Mouse (Mus musculus): ENCODE results near the gene Ovol3. TPM values are rescaled to one million over a fixed set of nuclear protein-coding genes. Genes with fewer than 3 reads are reported as not detected.
"Not testable (repeated sequence)": the region's sequence is repeated elsewhere in the genome, so short reads cannot be mapped to it uniquely, and the experiment has no call there.

Ovol3 gene
- polyA plus RNA-seq, 1 experiment, result 0.27 TPM

- DNase-seq, result no peak
- Histone ChIP-seq H3K4me3 (ENCODE audit: insufficient read depth, low read depth, low read length) (no peak overlapping the region), H3K27ac (ENCODE audit: insufficient read depth, low read depth, low read length) (no peak overlapping the region), H3K4me1 (ENCODE audit: control insufficient read depth, insufficient read depth, low read length) (peaks cover 9% of the 10 kb centered on the region), H3K36me3 (ENCODE audit: control insufficient read depth, insufficient read depth, low read length) (no peaks in the 10 kb centered on the region), H3K27me3 (replicated peaks; ENCODE audit: control insufficient read depth, insufficient read depth, low read length) (no peaks in the 10 kb centered on the region)
- 92% methylated on average over 3 of the region's 3 CpGs for WGBS
- TF ChIP-seq CTCF (conservative IDR thresholded peaks at IDR 0.05; ENCODE audit: insufficient read depth, insufficient read length, low read depth, low read length) (no peak), POLR2A (IDR thresholded peaks at IDR 0.05; ENCODE audit: low read depth, low read length) (no peak)
Measured at GRCm38 (mm10) chr7:30213881-30214280, 21.6 kb downstream of the Ovol3 start.

DNA sequence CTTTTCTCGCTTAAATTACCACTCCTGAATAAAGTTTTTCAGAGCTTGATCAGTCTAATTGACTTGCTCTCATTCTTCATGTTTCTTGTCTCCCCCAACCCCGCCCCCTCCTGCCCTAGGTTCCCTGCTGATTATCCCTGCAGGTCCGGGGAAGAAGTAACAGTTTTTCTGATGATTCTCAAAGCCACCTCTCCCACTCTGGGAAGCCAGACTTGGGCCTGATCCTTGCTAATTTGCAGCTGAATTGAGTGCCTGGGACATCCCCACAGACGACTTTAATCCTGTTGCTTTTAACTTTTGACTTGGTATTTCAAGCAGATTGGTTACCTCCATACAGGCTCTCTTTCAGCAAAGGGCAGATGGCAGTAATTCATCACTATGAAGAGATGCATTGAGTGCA is 24.5 kb downstream of the Ovol3 start:
- no peaks in the 10 kb centered on the region for H3K27me3 ChIP-seq (replicated peaks; ENCODE audit: control insufficient read depth, insufficient read depth, low read length)
- no peak overlapping the region for H3K27ac ChIP-seq (ENCODE audit: insufficient read depth, low read depth, low read length)
- TF ChIP-seq POLR2A (IDR thresholded peaks at IDR 0.05; ENCODE audit: low read depth, low read length) (no peak), CTCF (conservative IDR thresholded peaks at IDR 0.05; ENCODE audit: insufficient read depth, insufficient read length, low read depth, low read length) (no peak)
- H3K36me3 ChIP-seq (ENCODE audit: control insufficient read depth, insufficient read depth, low read length), result no peaks in the 10 kb centered on the region
- no peak overlapping the region for H3K4me3 ChIP-seq (ENCODE audit: insufficient read depth, low read depth, low read length)
- H3K4me1 ChIP-seq (ENCODE audit: control insufficient read depth, insufficient read depth, low read length), result 0 out of 2 replicates have a peak, but pooled peaks cover 2% of the 10 kb centered on the region
- no peak for DNase-seq
- WGBS, result 39% methylated on average over 4 of the region's 4 CpGs

- not testable (repeated sequence) for H3K27ac ChIP-seq (ENCODE audit: insufficient read depth, low read depth, low read length); H3K27me3 ChIP-seq (replicated peaks; ENCODE audit: control insufficient read depth, insufficient read depth, low read length); H3K36me3 ChIP-seq (ENCODE audit: control insufficient read depth, insufficient read depth, low read length); H3K4me3 ChIP-seq (ENCODE audit: insufficient read depth, low read depth, low read length); DNase-seq; H3K4me1 ChIP-seq (ENCODE audit: control insufficient read depth, insufficient read depth, low read length)
- WGBS, result 47% methylated on average over 5 of the region's 5 CpGs
Measured at GRCm38 (mm10) chr7:30206364-30206763, 29.2 kb downstream of the Ovol3 start.

- TF ChIP-seq POLR2A (IDR thresholded peaks at IDR 0.05; ENCODE audit: low read depth, low read length), result no peak
- peak; percentile 84 for TF ChIP-seq CTCF (conservative IDR thresholded peaks at IDR 0.05; ENCODE audit: insufficient read depth, insufficient read length, low read depth, low read length)
- Histone ChIP-seq H3K4me1 (ENCODE audit: control insufficient read depth, insufficient read depth, low read length) (0 out of 2 replicates have a peak, but pooled peaks cover 2% of the 10 kb centered on the region), H3K27ac (ENCODE audit: insufficient read depth, low read depth, low read length) (no peak overlapping the region), H3K36me3 (ENCODE audit: control insufficient read depth, insufficient read depth, low read length) (no peaks in the 10 kb centered on the region), H3K27me3 (replicated peaks; ENCODE audit: control insufficient read depth, insufficient read depth, low read length) (no peaks in the 10 kb centered on the region), H3K4me3 (ENCODE audit: insufficient read depth, low read depth, low read length) (no peak overlapping the region)
- DNase-seq, result peak; percentile 77
- WGBS, result 1% methylated on average over 2 of the region's 2 CpGs
Measured at GRCm38 (mm10) chr7:30205383-30205782, 30.1 kb downstream of the Ovol3 start.

GRCm38 (mm10) chr7:30204380-30204779 is 31.1 kb downstream of the Ovol3 start:
- Histone ChIP-seq H3K27ac (ENCODE audit: insufficient read depth, low read depth, low read length) (no peak overlapping the region), H3K4me1 (ENCODE audit: control insufficient read depth, insufficient read depth, low read length) (no peaks in the 10 kb centered on the region), H3K4me3 (ENCODE audit: insufficient read depth, low read depth, low read length) (no peak overlapping the region), H3K27me3 (replicated peaks; ENCODE audit: control insufficient read depth, insufficient read depth, low read length) (no peaks in the 10 kb centered on the region), H3K36me3 (ENCODE audit: control insufficient read depth, insufficient read depth, low read length) (no peaks in the 10 kb centered on the region)
- WGBS, result 63% methylated on average over 8 of the region's 8 CpGs
- DNase-seq, result no peak
- TF ChIP-seq CTCF (conservative IDR thresholded peaks at IDR 0.05; ENCODE audit: insufficient read depth, insufficient read length, low read depth, low read length) (no peak), POLR2A (IDR thresholded peaks at IDR 0.05; ENCODE audit: low read depth, low read length) (no peak)

- Histone ChIP-seq H3K27me3 (replicated peaks; ENCODE audit: control insufficient read depth, insufficient read depth, low read length) (no peaks in the 10 kb centered on the region), H3K4me1 (ENCODE audit: control insufficient read depth, insufficient read depth, low read length) (no peaks in the 10 kb centered on the region), H3K27ac (ENCODE audit: insufficient read depth, low read depth, low read length) (no peak overlapping the region), H3K4me3 (ENCODE audit: insufficient read depth, low read depth, low read length) (no peak overlapping the region), H3K36me3 (ENCODE audit: control insufficient read depth, insufficient read depth, low read length) (no peaks in the 10 kb centered on the region)
- TF ChIP-seq POLR2A (IDR thresholded peaks at IDR 0.05; ENCODE audit: low read depth, low read length) (no peak), CTCF (conservative IDR thresholded peaks at IDR 0.05; ENCODE audit: insufficient read depth, insufficient read length, low read depth, low read length) (no peak)
- DNase-seq, result no peak
- 76% methylated on average over 11 of the region's 11 CpGs for WGBS
Measured at GRCm38 (mm10) chr7:30202895-30203690, 32.4 kb downstream of the Ovol3 start.

- H3K36me3 ChIP-seq (ENCODE audit: control insufficient read depth, insufficient read depth, low read length); DNase-seq; H3K27ac ChIP-seq (ENCODE audit: insufficient read depth, low read depth, low read length); H3K4me1 ChIP-seq (ENCODE audit: control insufficient read depth, insufficient read depth, low read length); H3K27me3 ChIP-seq (replicated peaks; ENCODE audit: control insufficient read depth, insufficient read depth, low read length); H3K4me3 ChIP-seq (ENCODE audit: insufficient read depth, low read depth, low read length): not testable (repeated sequence)
- WGBS, result 87% methylated on average over 5 of the region's 5 CpGs
Measured at GRCm38 (mm10) chr7:30200661-30201060, 34.9 kb downstream of the Ovol3 start.

Data from kidney, adult 2 months (tissue).